Mouse (Mus musculus): ENCODE data around the gene Cep135.

GRCm38 (mm10) chr5:76691251-76691650 lies 102.8 kb downstream of the Cep135 start:
- TF ChIP-seq POLR2A (IDR thresholded peaks at IDR 0.05; ENCODE audit: insufficient read length, low read depth) (no peak), TCF12 (IDR thresholded peaks at IDR 0.05; ENCODE audit: insufficient read depth, poor library complexity, severe bottlenecking) (no peak), POLR2AphosphoS2 (IDR thresholded peaks at IDR 0.05; ENCODE audit: insufficient read length, low read depth) (no peak), TCF3 (IDR thresholded peaks at IDR 0.05; ENCODE audit: insufficient read length, low read depth) (no peak)
